Mouse (Mus musculus) forebrain, embryonic 14.5 days (tissue): ENCODE data around the gene Kcnip3. TPM values are rescaled to one million over a fixed set of nuclear protein-coding genes. Genes with fewer than 3 reads are reported as not detected.

Experiments used
- ATAC-seq: fragments of 200-750 bp; cut with Nextera tagmentation; 2 replicates; pipeline ENCODE4 v1.8.0; 2017; ENCODE audit warnings: mild to moderate bottlenecking, moderate library complexity
- DNase-seq: peaks from one replicate; pipeline ENCODE4 v3.0.0-alpha.2; 2015; ENCODE audit warnings: low spot score
- H3K27ac ChIP-seq: fragments of 300-500 bp; sonication (generic); 2 replicates; pipeline ENCODE4 v1.5.1; 2014; ENCODE audit warnings: low read depth, mild to moderate bottlenecking, control low read depth, low read length, moderate library complexity
- H3K27me3 ChIP-seq: fragments of 300-500 bp; sonication (generic); replicated peaks from 2 replicates; pipeline ENCODE4 v1.6.1; 2014; ENCODE audit warnings: low read length, control low read depth, mixed read lengths; ENCODE audit not compliant: control insufficient read depth, insufficient read depth
- H3K36me3 ChIP-seq: fragments of 300-500 bp; sonication (generic); 2 replicates; pipeline ENCODE4 v1.6.1; 2014; ENCODE audit warnings: low read length, control low read depth; ENCODE audit not compliant: control insufficient read depth, insufficient read depth
- H3K4me1 ChIP-seq: fragments of 300-500 bp; sonication (generic); 2 replicates; pipeline ENCODE4 v1.6.1; 2014; ENCODE audit warnings: antibody characterized with exemption, low read length, control low read depth; ENCODE audit not compliant: control insufficient read depth, insufficient read depth
- H3K4me2 ChIP-seq: fragments of 300-500 bp; sonication (generic); 2 replicates; pipeline ENCODE4 v1.6.1; 2014; ENCODE audit warnings: mild to moderate bottlenecking, control low read depth, low read length
- H3K4me3 ChIP-seq: fragments of 300-500 bp; sonication (generic); 2 replicates; pipeline ENCODE4 v1.5.1; 2014; ENCODE audit warnings: low read depth, low read length, control low read depth
- H3K9ac ChIP-seq: fragments of 300-500 bp; sonication (generic); 2 replicates; pipeline ENCODE4 v1.6.1; 2014; ENCODE audit warnings: mild to moderate bottlenecking, low read length, control low read depth, moderate library complexity
- H3K9me3 ChIP-seq: fragments of 300-500 bp; sonication (generic); replicated peaks from 2 replicates; pipeline ENCODE4 v1.6.1; 2016; ENCODE audit warnings: low read length, control low read depth, mixed read lengths; ENCODE audit not compliant: control insufficient read depth
- WGBS: fragments of 180-500 bp; shearing (Covaris S2); extraction: QIAGEN DNeasy Blood & Tissue Kit; methylation state at CpG from one replicate; pipeline ENCODE4 v1.1.7; 2014; 5-methylcytosine and 5-hydroxymethylcytosine counted together
- polyA plus RNA-seq: library from polyadenylated mRNA; unstranded; fragments of >200 nt; fragmentation: Nextera tagmentation; extraction: Ambion mirVana; gene quantifications from 2 replicates; pipeline ENCODE4 v1.2.1, GENCODE M21; 2014

Gene Kcnip3
- polyA plus RNA-seq, 1 experiment from 2014 or later: 15.1 TPM

DNA sequence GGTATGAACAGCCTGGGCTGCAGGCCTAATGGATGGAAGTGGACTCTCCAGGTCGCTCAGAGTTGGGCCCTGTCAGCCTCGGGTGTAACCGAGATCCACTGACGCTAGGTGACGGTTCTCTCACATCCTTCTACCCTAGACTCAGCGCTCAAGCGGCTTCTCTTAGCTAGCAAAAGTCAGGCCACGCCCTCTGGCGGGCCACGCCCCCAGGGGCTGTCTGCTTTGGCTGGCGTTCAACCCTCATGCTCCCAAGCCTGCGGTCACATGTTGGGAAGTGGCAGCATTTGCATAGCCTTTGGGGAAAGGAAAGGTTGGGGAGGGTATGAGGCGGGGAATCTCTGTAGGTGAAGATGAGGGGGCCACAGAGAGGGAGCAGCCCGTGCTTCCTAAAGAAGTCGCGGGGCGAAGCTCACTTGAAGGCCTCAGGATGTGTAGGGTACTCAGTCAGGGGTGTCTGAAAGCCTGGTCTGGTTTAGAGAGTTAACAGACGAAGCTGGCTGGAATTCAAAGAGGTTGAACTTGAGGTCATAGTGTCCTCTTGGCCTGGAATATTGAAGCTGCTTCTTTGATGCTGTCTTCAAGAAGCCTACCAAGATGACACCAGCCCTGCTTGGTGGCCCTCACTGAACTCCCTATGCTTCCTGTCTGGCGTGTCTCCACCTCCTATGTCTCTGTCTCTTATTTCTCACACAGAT, 37.3 kb downstream of the Kcnip3 start:
- ATAC-seq (peak; percentile 74), DNase-seq (peak; percentile 87)
- Histone ChIP-seq H3K4me3 (no peak overlapping the region), H3K27ac (no peak overlapping the region), H3K9me3 (no peaks in the 10 kb centered on the region), H3K36me3 (no peaks in the 10 kb centered on the region), H3K27me3 (peaks cover 51% of the 10 kb centered on the region), H3K9ac (no peak overlapping the region), H3K4me1 (peaks cover 17% of the 10 kb centered on the region), H3K4me2 (peak overlapping the region; percentile 39)
- WGBS: 6% methylated on average over 19 of the region's 19 CpGs

DNA sequence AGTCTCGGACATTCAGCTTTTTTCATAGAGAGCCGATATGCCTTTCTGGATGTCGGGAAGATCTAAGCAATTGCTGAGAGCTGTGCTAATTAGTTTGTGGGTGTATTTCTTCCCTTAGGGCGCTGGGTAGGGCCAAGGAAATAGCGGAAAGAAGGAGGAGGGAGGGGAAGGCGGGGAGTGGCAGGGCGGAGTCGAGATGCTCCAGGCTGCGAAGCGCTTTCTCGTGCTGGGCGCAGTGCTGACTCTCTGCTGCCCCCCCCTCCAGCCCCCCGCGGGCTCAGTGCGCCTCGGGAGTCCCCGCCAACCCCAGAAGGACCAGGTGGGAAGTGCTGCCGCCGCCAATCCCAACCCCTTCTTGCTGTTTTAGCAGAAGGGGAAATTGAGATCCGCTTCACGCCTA, 38.9 kb downstream of the Kcnip3 start:
- ATAC-seq: peak; percentile 47; the same call in 1 of the 2 replicates
- under 1% methylated on average over 21 of the region's 21 CpGs for WGBS

DNA sequence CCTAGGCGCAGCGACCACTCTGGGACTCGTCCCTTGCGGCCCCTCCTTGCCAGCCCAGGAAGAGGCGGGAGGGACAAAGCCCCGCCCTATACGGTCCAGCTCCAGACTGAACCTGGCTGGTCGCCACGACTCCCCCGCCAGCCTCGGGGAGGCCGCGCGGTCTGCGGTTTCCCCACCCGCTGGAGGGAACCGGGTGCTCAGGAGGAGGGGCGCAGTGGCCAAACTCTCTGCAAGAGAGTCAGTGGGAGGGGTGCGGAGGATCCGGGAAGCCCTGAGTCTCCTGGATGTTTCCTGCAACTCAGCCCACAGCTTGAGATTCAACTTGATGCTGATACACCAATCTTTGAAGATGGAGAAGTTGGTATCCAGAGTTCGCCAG, 39.4 kb downstream of the Kcnip3 start:
- peak; percentile 60 for DNase-seq
- peaks cover 51% of the 10 kb centered on the region for H3K27me3 ChIP-seq
- peak overlapping the region; percentile 60 for H3K4me2 ChIP-seq
- no peaks in the 10 kb centered on the region for H3K9me3 ChIP-seq
- no peaks in the 10 kb centered on the region for H3K36me3 ChIP-seq
- no peak overlapping the region for H3K27ac ChIP-seq
- peak overlapping the region; percentile 32 for H3K4me3 ChIP-seq
- ATAC-seq: peak; percentile 74
- H3K9ac ChIP-seq: peak overlapping the region; percentile 41; the same call in 1 of the 2 replicates
- WGBS: under 1% methylated on average over 21 of the region's 21 CpGs
- H3K4me1 ChIP-seq: peaks cover 17% of the 10 kb centered on the region

More for the DNA sequence above, 38.9 kb downstream of the Kcnip3 start:
- H3K9me3 ChIP-seq: no peaks in the 10 kb centered on the region
- H3K4me2 ChIP-seq: peak overlapping the region; percentile 60
- peak; percentile 33 for DNase-seq
- H3K27me3 ChIP-seq: peaks cover 51% of the 10 kb centered on the region
- H3K4me3 ChIP-seq: peak overlapping the region; percentile 32
- 0 out of 2 replicates have a peak overlapping the region, but pooled peaks have one; percentile 8 for H3K9ac ChIP-seq
- no peak overlapping the region for H3K27ac ChIP-seq
- H3K4me1 ChIP-seq: peaks cover 17% of the 10 kb centered on the region
- no peaks in the 10 kb centered on the region for H3K36me3 ChIP-seq

- Histone ChIP-seq H3K36me3 (no peaks in the 10 kb centered on the region), H3K4me2 (peak overlapping the region; percentile 60), H3K9me3 (no peaks in the 10 kb centered on the region), H3K27me3 (peaks cover 51% of the 10 kb centered on the region), H3K4me3 (peak overlapping the region; percentile 32), H3K4me1 (peaks cover 17% of the 10 kb centered on the region), H3K9ac (peak overlapping the region; percentile 41; the same call in 1 of the 2 replicates), H3K27ac (no peak overlapping the region)
- ATAC-seq (peak; percentile 24), DNase-seq (no peak)
- under 1% methylated on average over 58 of the region's 59 CpGs for whole genome bisulfite sequencing
These were observed 39.9 kb downstream of the Kcnip3 start for GRCm38 (mm10) chr2:127481841-127482532.

GRCm38 (mm10) chr2:127479763-127480162, 42.1 kb downstream of the Kcnip3 start:
- DNase-seq: no peak
- H3K27ac ChIP-seq: no peak overlapping the region

DNA sequence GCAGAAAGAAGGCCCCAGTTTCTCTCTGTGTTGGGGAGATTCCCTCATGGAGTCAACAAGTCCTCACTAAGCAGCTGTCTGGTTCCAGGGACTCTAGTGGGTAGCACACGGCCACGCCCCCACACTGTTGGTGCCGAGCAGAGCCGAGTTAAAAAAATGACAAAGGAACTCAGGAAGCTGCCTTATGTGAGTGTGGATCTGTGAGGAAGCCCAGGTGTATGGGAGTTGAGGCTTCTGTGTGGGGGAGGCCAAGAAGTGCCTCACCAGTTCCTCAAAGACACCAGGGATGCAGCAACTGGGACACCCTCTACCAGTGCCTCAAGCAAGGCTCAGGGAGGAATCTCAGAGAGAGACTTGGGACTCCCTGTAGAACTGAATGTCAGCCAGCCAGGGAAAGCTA, 42.7 kb downstream of the Kcnip3 start:
- H3K27ac ChIP-seq: no peak overlapping the region
- no peaks in the 10 kb centered on the region for H3K36me3 ChIP-seq
- H3K4me3 ChIP-seq: no peak overlapping the region
- no peaks in the 10 kb centered on the region for H3K9me3 ChIP-seq
- no peak overlapping the region for H3K9ac ChIP-seq
- DNase-seq: no peak
- ATAC-seq: no peak
- H3K4me2 ChIP-seq: no peak overlapping the region
- WGBS: 82% methylated on average over 4 of the region's 4 CpGs
- H3K4me1 ChIP-seq: peaks cover 11% of the 10 kb centered on the region
- H3K27me3 ChIP-seq: peaks cover 37% of the 10 kb centered on the region

More at GRCm38 (mm10) chr2:127479763-127480162, 42.1 kb downstream of the Kcnip3 start:
- H3K27me3 ChIP-seq: peaks cover 43% of the 10 kb centered on the region
- no peak overlapping the region for H3K9ac ChIP-seq
- H3K9me3 ChIP-seq: no peaks in the 10 kb centered on the region
- no peak overlapping the region for H3K4me3 ChIP-seq
- no peak for ATAC-seq
- no peak overlapping the region for H3K4me2 ChIP-seq
- 70% methylated on average over 10 of the region's 10 CpGs for WGBS
- H3K4me1 ChIP-seq: peaks cover 16% of the 10 kb centered on the region
- H3K36me3 ChIP-seq: no peaks in the 10 kb centered on the region

GRCm38 (mm10) chr2:127472279-127472678, 49.6 kb downstream of the Kcnip3 start:
- Histone ChIP-seq H3K9me3 (no peaks in the 10 kb centered on the region), H3K4me3 (no peak overlapping the region), H3K36me3 (no peaks in the 10 kb centered on the region), H3K27me3 (no peaks in the 10 kb centered on the region), H3K27ac (no peak overlapping the region), H3K9ac (no peak overlapping the region), H3K4me1 (no peaks in the 10 kb centered on the region), H3K4me2 (no peak overlapping the region)
- ATAC-seq: no peak
- no peak for DNase-seq
- WGBS: 83% methylated on average over 3 of the region's 3 CpGs

GRCm38 (mm10) chr2:127471281-127471680, 50.6 kb downstream of the Kcnip3 start:
- H3K4me3 ChIP-seq: no peak overlapping the region
- WGBS: 91% methylated on average over 8 of the region's 8 CpGs
- H3K9me3 ChIP-seq: no peaks in the 10 kb centered on the region
- ATAC-seq (no peak), DNase-seq (no peak)
- no peak overlapping the region for H3K4me2 ChIP-seq
- no peaks in the 10 kb centered on the region for H3K36me3 ChIP-seq
- no peak overlapping the region for H3K27ac ChIP-seq
- H3K9ac ChIP-seq: no peak overlapping the region
- H3K4me1 ChIP-seq: no peaks in the 10 kb centered on the region
- H3K27me3 ChIP-seq: no peaks in the 10 kb centered on the region

GRCm38 (mm10) chr2:127470661-127471060, 51.2 kb downstream of the Kcnip3 start:
- Histone ChIP-seq H3K27ac (no peak overlapping the region), H3K9ac (no peak overlapping the region), H3K9me3 (no peaks in the 10 kb centered on the region), H3K4me1 (no peaks in the 10 kb centered on the region), H3K27me3 (no peaks in the 10 kb centered on the region), H3K36me3 (no peaks in the 10 kb centered on the region), H3K4me2 (no peak overlapping the region), H3K4me3 (no peak overlapping the region)
- ATAC-seq: no peak
- DNase-seq: no peak
- WGBS: 93% methylated on average over 10 of the region's 10 CpGs
